Mouse (Mus musculus) right cerebral cortex, postnatal 36 days (tissue): ENCODE measurements around the gene Cmtm5.
"Not testable (repeated sequence)": the region's sequence is repeated elsewhere in the genome, so short reads cannot be mapped to it uniquely, and the experiment has no call there.

Experiments used
- DNase-seq, 2 experiments: peaks; one replicate each; pipeline ENCODE4 v3.0.0; 2022; ENCODE audit warnings: low spot score in 2 of 2, mixed read lengths in 1 of 2

Gene Cmtm5

GRCm38 (mm10) chr14:54932645-54933150, 3.4 kb upstream of the Cmtm5 start, which contains the start of gene Il25:
TSS of gene Il25 (plus strand) at chr14:54932695.
- no peak for DNase-seq

- no peak for DNase-seq
Observed at GRCm38 (mm10) chr14:54936831-54937160, 735 bp downstream of the Cmtm5 start.

- DNase-seq = no peak
Observed at GRCm38 (mm10) chr14:54937361-54938182, 1.5 kb downstream of the Cmtm5 start.

- no peak for DNase-seq
Observed at GRCm38 (mm10) chr14:54938431-54939219, 2.6 kb downstream of the Cmtm5 start.

- DNase-seq = peak in 1 of 2 experiments; percentile 14
Observed at GRCm38 (mm10) chr14:54939434-54940175, 3.5 kb downstream of the Cmtm5 start.

- no peak for DNase-seq
Observed at GRCm38 (mm10) chr14:54940176-54940530, 4.1 kb downstream of the Cmtm5 start.

- no peak for DNase-seq
Observed at GRCm38 (mm10) chr14:54941024-54941978, 5.2 kb downstream of the Cmtm5 start.

- no peak for DNase-seq
Observed at GRCm38 (mm10) chr14:54942479-54942878, 6.4 kb downstream of the Cmtm5 start.

- no peak for DNase-seq
Observed at GRCm38 (mm10) chr14:54943971-54944370, 7.9 kb downstream of the Cmtm5 start.

GRCm38 (mm10) chr14:54944939-54945338, 8.9 kb downstream of the Cmtm5 start:
- DNase-seq = no peak

- no peak for DNase-seq
Observed at GRCm38 (mm10) chr14:54945975-54946704, 10.1 kb downstream of the Cmtm5 start.

GRCm38 (mm10) chr14:54947008-54947407, 10.9 kb downstream of the Cmtm5 start:
- not testable (repeated sequence) for DNase-seq

GRCm38 (mm10) chr14:54948781-54949180, 12.7 kb downstream of the Cmtm5 start:
- DNase-seq = no peak

- DNase-seq = no peak
Observed at GRCm38 (mm10) chr14:54950493-54950892, 14.4 kb downstream of the Cmtm5 start.

- no peak for DNase-seq
Observed at GRCm38 (mm10) chr14:54951587-54951986, 15.5 kb downstream of the Cmtm5 start.

- no peak for DNase-seq
Observed at GRCm38 (mm10) chr14:54953664-54954206, 17.7 kb downstream of the Cmtm5 start.

- no peak for DNase-seq
Observed at GRCm38 (mm10) chr14:54954474-54954873, 18.4 kb downstream of the Cmtm5 start.

- DNase-seq = no peak
Observed at GRCm38 (mm10) chr14:54955481-54955880, 19.4 kb downstream of the Cmtm5 start.

GRCm38 (mm10) chr14:54956533-54956932, 20.5 kb downstream of the Cmtm5 start:
- DNase-seq = no peak

GRCm38 (mm10) chr14:54958503-54958902, 22.4 kb downstream of the Cmtm5 start:
- DNase-seq = no peak
